Mouse (Mus musculus): ENCODE measurements around the gene Myct1.

GRCm38 (mm10) chr10:5568991-5569390, 24.6 kb upstream of the Myct1 start:
- TF ChIP-seq EP300 (IDR thresholded peaks at IDR 0.05; ENCODE audit: low read depth) (no peak), CTCF (IDR thresholded peaks at IDR 0.05; ENCODE audit: low read depth) (no peak)
